Mouse (Mus musculus) lung, postnatal 25 days (tissue): Measurements from ENCODE around the gene Tra2b.
"Not testable (repeated sequence)": the region's sequence is repeated elsewhere in the genome, so short reads cannot be mapped to it uniquely, and the experiment has no call there.

ENCODE experiments used
- DNase-seq: peaks from one replicate; pipeline ENCODE4 v3.0.0; 2022; ENCODE audit warnings: low spot score

Tra2b gene

DNA sequence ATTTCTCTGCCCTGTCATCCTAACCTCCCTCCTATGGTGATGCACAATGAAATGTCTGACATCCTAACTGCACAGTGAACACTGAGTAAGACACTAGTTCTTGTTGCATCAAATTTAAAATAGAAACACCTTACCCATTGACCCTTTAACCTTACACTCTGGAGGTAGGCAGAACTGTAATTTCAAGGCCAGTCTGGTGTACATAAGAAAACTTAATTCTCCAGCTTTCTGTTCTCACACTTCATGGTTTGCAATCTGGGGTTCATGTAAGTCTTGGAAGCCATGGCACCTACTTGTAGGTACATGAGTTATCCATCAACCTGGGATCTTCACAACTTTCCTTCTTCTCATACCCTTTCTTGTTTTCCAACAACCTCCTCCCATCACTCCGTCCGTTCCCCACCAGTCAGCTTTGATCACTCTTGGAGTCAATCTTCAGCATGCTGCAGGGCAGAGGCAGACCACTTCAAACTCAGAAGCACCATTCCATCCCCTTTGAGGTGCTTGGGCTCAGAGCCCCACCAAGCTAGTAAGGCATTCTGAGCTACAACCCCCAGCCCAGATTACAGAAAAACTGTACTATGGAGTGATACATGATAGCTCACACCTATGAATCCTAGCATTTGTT is 23.5 kb downstream of the Tra2b start:
- no peak for DNase-seq

DNA sequence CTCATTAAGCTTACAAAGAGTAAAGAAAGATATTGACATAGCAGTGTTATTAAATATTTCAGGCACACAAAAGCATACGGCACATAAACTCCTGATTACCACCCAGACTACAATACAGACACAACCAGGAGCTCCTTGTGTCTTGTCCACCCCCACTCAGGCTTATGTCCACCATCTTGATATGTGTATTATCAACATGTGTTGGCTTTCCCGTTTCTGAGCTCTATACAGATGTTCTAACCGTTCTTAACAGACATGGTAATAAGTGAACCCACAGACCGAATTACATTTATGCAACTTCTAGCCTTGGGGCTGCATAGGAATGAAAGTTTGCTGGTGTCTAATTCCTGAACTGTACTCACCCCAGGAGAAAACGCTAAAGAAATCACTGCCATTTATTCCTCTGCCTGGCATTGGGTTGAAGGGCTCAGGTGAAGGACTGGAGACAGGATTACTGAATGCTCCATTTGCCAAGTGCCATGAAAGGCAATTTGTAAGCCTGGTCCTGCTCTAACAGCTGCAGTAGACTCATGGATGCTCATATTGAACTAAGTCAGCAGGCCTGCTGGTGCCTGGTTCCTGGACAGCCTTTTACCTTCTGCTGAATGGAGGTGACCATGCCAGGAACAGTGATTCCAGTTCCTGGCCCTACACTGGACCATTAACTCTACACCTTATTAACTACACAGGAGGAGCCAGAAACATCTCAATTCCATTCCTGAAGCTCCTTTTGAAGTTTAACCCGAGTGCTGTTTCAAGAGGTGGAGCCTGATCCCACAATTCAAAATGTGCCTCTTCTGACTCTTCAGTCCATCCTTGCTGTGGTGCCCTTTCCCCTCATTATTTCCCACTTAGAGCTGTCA is 24.2 kb downstream of the Tra2b start:
- no peak for DNase-seq

DNA sequence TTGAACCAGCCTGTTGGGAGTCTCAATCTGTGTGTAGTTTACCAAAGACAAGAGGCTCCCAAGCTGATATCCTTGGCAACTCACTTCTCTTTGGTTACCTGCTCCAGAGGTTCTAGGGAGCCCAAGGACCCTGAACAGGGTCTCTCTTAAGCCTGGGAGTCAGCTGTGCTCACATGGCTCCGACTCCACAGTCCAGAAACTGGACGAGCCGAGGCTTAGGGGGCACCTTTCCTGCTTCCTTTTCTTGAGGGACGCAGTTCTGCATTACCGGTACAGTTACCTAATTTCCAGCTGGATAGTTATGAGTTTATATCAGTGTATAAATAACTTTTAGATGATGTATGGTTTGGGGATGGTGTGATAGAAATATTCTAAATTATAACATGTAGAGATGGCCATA is 24.9 kb downstream of the Tra2b start:
- no peak for DNase-seq

DNA sequence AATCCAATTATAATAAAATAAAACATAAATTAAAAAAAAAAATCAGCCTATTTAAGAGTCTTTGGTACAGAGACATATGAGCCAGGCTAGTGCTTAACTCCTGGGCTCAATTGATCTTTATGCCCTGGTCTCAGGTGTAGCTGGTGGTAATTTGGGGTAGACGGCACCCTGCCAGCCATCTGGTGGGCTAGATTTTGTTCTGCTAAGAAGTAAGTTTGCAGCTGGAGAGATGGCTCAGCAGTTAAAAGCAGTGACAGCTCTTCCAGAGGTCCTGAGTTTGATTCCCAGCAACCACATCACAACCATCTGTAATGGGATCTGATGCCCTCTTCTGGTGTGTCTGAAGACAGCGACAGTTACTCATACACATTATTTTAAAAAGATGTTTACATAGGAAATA is 25.8 kb downstream of the Tra2b start:
- DNase-seq: no peak

DNA sequence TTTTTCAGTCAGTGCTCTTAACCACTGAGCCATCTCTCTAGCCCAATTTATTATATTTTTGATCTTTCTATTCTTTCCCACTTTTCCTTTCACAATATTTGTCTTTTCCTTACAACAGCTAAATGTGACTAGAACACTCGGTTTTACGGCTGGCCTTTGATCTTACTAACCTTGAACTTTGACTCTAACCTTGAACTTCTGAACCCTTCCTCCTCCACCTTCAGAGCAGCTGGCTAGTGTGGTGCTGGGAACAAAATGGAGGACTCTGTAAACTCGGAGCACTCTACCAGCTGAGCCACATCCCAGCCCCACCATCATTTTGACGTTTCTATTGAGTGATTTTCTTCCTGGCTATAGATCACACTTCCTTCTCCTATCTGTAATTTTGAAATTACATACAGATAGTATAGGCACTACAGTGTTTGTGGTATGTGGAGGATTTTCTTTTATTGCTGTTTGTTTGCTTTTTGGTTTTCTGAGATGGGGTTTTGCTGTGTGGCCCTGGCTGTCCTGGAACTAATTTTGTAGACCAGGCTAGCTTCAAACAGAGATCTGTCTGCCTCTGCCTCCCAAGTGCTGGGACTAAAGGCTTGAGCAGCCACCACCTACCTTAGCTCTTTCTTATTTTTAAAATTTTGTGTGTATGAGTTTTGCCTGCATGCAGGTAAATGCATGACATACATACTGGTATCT is 26.7 kb downstream of the Tra2b start:
- DNase-seq: no peak

DNA sequence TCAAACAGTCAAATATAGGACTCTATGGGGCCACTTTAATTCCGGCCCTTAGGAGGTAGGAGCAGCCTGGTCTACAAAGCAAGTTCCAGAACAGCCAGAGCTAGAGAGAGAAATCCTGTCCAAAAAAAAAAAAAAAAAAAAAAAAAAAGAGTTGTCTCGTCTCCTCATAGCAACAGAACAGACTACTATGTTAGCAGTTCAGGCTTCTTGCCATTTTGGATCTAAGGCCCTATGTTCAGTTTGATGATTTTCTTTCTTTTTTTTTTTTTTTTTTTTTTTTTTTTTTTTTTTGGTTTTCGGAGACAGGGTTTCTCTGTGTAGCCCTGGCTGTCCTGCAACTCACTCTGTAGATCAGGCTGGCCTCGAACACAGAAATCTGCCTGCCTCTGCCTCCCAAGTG is 27.4 kb downstream of the Tra2b start:
- not testable (repeated sequence) for DNase-seq

DNA sequence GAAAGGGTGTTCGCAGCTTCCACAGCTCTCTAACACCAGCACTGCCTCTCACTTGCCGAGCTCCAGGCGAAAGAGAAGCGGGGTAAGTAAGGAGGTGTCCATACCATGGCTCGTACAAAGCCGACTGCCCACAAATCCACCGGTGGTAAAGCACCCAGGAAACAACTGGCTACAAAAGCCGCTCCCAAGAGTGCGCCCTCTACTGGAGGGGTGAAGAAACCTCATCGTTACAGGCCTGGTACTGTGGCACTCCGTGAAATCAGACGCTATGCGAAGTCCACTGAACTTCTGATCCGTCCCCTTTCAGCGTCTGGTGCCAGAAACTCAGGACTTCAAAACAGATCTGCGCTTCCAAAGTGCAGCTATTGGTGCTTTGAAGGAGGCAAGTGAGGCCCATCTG is 29.0 kb downstream of the Tra2b start:
- no peak for DNase-seq

- no peak for DNase-seq
These were observed 31.3 kb downstream of the Tra2b start for GRCm38 (mm10) chr16:22234535-22234934.

GRCm38 (mm10) chr16:22230276-22230675 is 35.5 kb downstream of the Tra2b start:
- DNase-seq: not testable (repeated sequence)

- no peak for DNase-seq
These were observed 62.3 kb downstream of the Tra2b start for GRCm38 (mm10) chr16:22203501-22203900.

- no peak for DNase-seq
These were observed 63.9 kb downstream of the Tra2b start for GRCm38 (mm10) chr16:22201858-22202257.

- no peak for DNase-seq
These were observed 65.3 kb downstream of the Tra2b start for GRCm38 (mm10) chr16:22200476-22200875.
